Mouse (Mus musculus) monocyte, adult 5-6 weeks (primary cell): ENCODE measurements around the gene Manba. TPM values are rescaled to one million over a fixed set of nuclear protein-coding genes. Genes with fewer than 3 reads are reported as not detected.
"Not testable (repeated sequence)": the region's sequence is repeated elsewhere in the genome, so short reads cannot be mapped to it uniquely, and the experiment has no call there.

Source experiments
- ATAC-seq: fragments of 153-309, 156-312 bp; replicated peaks from 2 replicates; pipeline ENCODE4 v1.8.0; 2017; ENCODE audit warnings: mild to moderate bottlenecking; ENCODE audit not compliant: low TSS enrichment, insufficient number of reproducible peaks, severe bottlenecking, poor library complexity, low FRiP score
- total RNA-seq: library from RNA; stranded (forward); fragments of 200-1000, 200-491, 200-594 nt; gene quantifications from 3 replicates; pipeline ENCODE4 v1.2.3, GENCODE M21; 2017

The Manba gene
- total RNA-seq, 1 experiment from 2014 or later = 56.4 TPM

DNA sequence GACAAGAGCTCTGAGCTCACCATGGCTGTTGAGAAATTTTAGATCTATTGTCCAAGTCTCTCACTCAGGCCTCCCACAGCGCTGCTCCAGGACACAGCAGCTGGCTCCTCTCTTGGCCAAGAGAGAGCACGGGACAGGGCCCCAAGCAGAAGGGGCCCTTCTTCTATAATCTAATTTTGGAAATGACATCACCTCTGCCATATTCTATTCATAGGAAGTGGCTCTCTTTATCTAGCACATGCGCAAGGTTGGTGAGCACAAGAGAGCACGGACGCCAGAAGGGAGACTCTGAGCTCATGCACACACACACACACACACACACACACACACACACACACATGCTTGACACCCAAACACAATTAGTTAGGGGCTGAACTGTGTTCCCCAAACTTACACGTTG is 31.5 kb downstream of the Manba start:
- ATAC-seq = peak; percentile 60

- ATAC-seq = no peak
Measured at GRCm38 (mm10) chr3:135518882-135519281, 33.5 kb downstream of the Manba start.

DNA sequence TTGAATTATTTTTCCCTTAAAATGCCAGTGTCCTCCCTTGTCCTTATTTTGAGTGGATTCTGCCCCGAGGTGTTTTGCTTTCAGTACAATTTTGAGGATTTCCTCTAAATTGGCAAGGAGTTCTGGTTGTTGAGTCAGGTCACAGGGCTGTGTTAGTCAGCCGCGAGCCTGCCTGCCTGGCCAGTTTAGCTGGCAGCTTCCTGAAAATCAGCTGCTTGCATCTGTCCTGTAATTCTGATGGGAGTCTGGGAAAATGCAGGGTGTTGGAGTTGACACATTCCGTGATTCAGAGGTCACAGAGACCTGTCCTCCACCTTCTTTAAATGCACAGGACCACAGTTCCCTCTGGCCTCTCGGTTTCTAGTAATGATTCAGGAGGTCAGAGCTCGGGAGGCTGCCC is 34.2 kb downstream of the Manba start:
- no peak for ATAC-seq

DNA sequence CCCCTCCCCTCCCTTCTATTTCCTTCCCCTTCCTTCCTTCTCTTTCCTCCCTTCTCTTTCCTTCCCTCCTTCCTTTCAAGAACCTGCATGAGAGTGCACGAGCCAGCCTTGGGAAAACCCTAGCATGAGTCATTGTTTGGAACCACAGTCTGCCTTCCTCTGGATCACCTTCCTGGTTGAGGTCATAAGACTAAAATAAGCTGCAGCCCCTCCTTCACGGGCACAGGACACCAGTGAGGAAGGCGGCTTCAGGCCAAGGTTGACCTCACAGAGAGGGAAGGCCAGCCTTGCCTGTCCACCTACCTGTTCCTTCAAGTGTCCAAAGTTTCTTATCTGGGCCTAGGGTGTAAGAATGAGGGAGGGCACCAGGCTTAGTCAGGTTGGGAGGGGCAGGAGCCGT is 36.6 kb downstream of the Manba start:
- ATAC-seq = 0 out of 2 replicates have a peak, but pooled peaks have one; percentile 12

GRCm38 (mm10) chr3:135522618-135523355 is 37.4 kb downstream of the Manba start:
- ATAC-seq = no peak

- ATAC-seq = not testable (repeated sequence)
Measured at GRCm38 (mm10) chr3:135524900-135525299, 39.5 kb downstream of the Manba start.

DNA sequence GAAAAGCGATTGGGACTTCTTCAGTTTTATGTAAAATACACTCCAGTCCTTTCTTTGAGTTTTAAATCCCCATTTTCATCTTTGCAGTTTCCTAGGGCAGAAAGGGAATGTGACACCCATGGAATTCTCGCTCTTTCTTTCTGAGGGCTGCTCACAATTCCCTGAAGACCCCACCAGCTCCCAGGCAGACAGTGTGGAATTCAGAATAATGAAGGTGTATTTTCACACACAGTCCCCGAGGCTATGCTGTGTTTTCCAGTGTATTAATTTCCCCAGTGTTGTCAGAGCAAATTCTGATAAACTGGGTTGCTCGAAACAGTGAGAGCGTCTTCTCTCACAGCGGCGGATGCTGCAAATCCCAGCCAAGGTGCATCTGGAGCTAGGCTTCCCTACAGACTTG is 44.3 kb downstream of the Manba start:
- ATAC-seq = no peak

- ATAC-seq = no peak
Measured at GRCm38 (mm10) chr3:135531762-135532161, 46.4 kb downstream of the Manba start.

DNA sequence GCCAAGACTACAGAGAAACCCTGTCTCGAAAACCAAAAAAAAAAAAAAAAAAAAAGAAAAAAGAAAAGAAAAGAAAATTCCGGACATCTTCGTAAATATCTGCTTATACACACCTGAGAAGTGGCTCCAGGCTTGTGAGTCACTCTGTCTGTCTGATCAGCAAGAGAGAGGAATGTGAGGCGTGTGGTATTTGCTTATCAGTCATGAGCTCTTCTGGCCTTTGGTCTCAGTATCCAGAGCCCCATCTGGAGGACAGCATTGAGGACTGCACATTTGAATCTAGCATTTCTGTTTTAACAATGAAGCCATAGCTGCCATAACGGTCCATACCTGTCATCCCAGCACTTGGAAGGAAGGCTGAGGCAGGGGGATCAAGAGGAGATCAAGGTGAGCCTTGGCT is 48.7 kb downstream of the Manba start:
- ATAC-seq = no peak

DNA sequence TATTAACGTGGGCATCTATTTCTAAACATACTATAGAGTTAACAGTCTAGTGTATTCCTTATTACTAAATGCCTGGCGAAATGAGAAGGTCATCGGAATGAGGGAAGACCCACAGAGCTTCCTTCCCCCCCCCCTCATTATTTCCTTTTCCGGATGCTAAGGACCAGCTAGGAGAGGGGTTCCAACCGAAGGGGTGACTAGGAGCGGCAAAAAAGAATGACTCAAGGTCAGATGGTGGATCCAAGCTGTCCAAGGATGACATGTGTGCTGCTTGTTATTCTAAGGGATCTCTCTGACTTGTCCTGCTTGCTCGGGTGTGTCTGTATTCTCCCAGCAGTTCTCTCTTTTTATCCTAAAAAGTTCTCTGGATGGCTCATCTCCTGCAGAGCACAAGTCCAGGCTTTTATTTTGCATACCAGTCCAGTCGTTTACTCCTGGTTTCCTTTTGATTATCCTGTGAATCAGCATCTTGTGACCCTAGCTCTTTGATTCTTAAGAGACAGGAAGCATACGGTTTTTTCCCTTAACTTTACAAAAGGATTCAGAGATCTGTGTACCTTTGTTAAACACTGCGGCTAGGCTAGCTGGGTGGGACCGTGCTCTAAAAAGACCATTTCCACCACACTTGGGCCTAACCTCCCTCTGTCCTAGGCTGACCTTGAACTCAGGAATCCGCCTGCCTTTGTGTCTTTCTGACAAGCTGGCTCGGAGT is 61.0 kb downstream of the Manba start:
- ATAC-seq = no peak

DNA sequence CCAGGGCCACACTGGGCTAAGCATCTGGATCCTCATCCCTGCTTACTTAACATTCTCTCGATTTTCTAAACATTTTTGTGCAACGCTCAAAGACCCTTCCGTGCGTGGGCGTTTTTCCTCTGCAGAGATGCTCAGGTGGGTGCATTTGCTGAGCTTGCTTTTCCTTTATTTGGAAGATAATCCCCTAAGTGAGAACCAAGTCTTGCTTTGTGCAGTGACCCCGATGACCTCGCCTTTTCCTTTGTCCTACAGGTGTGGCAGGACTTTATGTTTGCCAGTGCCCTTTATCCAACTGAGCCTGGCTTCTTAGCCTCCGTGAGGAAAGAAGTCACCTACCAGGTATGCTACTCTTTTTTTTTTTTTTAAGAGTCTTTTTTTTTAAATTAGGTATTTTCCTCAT is 61.9 kb downstream of the Manba start:
- no peak for ATAC-seq

DNA sequence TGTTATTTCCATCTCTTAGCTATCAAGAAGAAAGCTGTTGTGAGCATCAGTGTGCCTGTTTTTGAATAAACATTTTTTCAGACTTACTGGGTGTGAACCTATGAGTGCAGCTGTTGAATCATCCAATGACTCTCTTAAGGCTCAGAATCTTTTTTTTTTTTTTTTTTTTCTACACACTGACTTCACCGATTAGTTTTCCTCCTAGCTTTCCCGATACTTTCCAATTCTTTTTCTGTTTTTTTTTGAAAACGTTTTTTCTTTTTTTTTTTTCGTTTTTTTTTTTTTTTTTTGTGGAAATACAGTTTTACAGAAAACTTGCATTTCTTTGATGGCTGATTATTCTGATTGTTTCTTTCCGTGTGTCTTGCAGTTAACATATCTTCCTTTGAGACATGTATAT is 67.5 kb downstream of the Manba start:
- no peak for ATAC-seq

DNA sequence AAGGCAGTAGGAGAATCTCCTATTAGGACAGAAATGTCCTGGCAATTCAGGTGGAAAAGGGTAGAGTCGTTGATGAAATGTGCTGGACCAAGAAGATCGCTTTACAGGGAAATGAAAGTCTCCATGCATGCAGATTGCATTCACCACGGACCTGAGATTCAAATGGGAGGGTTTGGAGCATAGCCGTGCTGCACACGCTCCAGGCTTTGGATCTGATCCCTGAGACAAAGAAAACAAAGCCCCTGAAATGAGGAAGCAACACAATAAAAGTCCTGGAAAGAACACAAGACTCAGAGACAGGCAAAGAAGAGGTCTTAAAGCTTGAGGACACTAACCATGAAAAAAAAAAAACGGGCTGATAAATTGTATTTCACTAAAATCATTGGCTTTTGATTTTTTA is 69.8 kb downstream of the Manba start:
- no peak for ATAC-seq

- ATAC-seq = no peak
Measured at GRCm38 (mm10) chr3:135556052-135556587, 70.7 kb downstream of the Manba start.

GRCm38 (mm10) chr3:135556851-135557662 is 71.6 kb downstream of the Manba start:
- no peak for ATAC-seq

GRCm38 (mm10) chr3:135562036-135562435 is 76.6 kb downstream of the Manba start:
- no peak for ATAC-seq

GRCm38 (mm10) chr3:135563163-135563689 is 77.8 kb downstream of the Manba start:
- ATAC-seq = no peak

DNA sequence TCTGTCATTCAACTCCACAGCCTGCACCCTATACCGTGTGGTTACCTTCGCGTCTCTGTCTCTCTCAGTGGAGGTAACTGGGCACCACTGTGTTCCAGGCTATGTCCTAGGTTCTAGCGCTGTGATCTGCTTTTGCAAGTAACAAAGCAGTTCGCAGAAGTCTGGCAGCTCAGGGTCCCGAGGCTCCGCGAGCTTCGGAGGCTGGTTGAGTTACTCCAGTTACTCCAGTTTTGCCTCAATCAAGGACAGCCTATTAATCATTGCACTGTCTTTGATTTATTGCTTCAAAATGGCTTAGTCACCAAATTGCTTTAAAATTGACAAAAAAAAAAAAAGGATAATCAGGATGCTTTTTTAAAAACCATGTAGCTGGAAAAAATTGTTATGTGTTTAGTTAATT is 79.3 kb downstream of the Manba start:
- no peak for ATAC-seq

GRCm38 (mm10) chr3:135565306-135565705 is 79.9 kb downstream of the Manba start:
- ATAC-seq = peak; percentile 80
